Mouse (Mus musculus) limb, embryonic 15.5 days (tissue): Measurements from ENCODE around the gene Ghitm. TPM values are rescaled to one million over a fixed set of nuclear protein-coding genes. Genes with fewer than 3 reads are reported as not detected.
"Not testable (repeated sequence)": the region's sequence is repeated elsewhere in the genome, so short reads cannot be mapped to it uniquely, and the experiment has no call there.

Experiments used
- ATAC-seq: fragments of 200-750 bp; cut with Nextera tagmentation; 2 replicates; pipeline ENCODE4 v1.8.0; 2017; ENCODE audit warnings: low read depth, moderate TSS enrichment; ENCODE audit not compliant: insufficient number of reproducible peaks, low FRiP score, low TSS enrichment
- H3K27ac ChIP-seq: fragments of 300-500 bp; sonication (generic); 2 replicates; pipeline ENCODE4 v1.5.1; 2015; ENCODE audit warnings: moderate library complexity, mild to moderate bottlenecking, inconsistent platforms
- H3K27me3 ChIP-seq: fragments of 300-500 bp; sonication (generic); 2 replicates; pipeline ENCODE4 v1.6.1; 2015; ENCODE audit warnings: inconsistent platforms
- H3K36me3 ChIP-seq: fragments of 300-500 bp; sonication (generic); 2 replicates; pipeline ENCODE4 v1.6.1; 2015; ENCODE audit warnings: inconsistent platforms
- H3K4me1 ChIP-seq: fragments of 300-500 bp; sonication (generic); 2 replicates; pipeline ENCODE4 v1.6.1; 2015; ENCODE audit warnings: inconsistent platforms
- H3K4me2 ChIP-seq: fragments of 300-500 bp; sonication (generic); 2 replicates; pipeline ENCODE4 v1.6.1; 2015; ENCODE audit warnings: mild to moderate bottlenecking, inconsistent platforms
- H3K4me3 ChIP-seq: fragments of 300-500 bp; sonication (generic); 2 replicates; pipeline ENCODE4 v1.5.1; 2015; ENCODE audit warnings: mild to moderate bottlenecking, inconsistent platforms
- H3K9ac ChIP-seq: fragments of 300-500 bp; sonication (generic); 2 replicates; pipeline ENCODE4 v1.6.1; 2015; ENCODE audit warnings: inconsistent platforms
- H3K9me3 ChIP-seq: fragments of 300-500 bp; sonication (generic); 2 replicates; pipeline ENCODE4 v1.6.1; 2016; ENCODE audit warnings: inconsistent platforms
- WGBS: fragments of 180-500 bp; shearing (Covaris S2); methylation state at CpG from one replicate; pipeline ENCODE4 v1.1.7; 2015; 5-methylcytosine and 5-hydroxymethylcytosine counted together
- polyA plus RNA-seq: library from polyadenylated mRNA; unstranded; fragments of >200 nt; fragmentation: Nextera tagmentation; extraction: Ambion mirVana; gene quantifications from 2 replicates; pipeline ENCODE4 v1.2.1, GENCODE M21; 2015

Ghitm gene
- 179 and 198 TPM in 2 replicates for polyA plus RNA-seq

DNA sequence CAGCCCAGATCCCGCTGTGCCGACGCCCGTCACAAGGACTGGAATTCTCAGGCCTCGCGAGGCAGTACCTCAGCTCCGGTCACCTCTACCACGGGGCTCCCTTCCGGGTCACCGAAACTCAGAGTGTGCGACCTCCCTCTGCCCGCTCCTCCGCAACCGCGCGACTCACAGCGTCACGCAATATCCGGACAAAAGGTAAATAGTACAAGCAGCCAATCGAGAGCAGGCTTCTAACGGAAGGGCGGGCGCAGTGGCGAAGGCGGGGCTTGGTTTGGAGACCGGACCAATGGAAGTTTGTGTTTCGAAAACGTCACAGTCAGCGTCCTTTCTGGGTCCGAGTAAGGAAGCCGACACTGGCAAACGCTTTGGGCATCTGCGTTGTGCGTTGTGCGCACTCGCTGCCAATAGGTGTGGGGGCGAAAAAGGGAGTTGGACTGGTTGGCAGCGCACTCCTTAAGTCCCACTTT is at the start of gene Ghitm:
Ghitm (minus strand) TSS at position 146 of the 467 bp plus-strand sequence.
- no peaks in the 10 kb centered on the region for H3K27me3 ChIP-seq
- ATAC-seq = peak; percentile 99
- H3K4me2 ChIP-seq = peak within 1 kb of the TSS; percentile 57
- H3K9me3 ChIP-seq = no peaks in the 10 kb centered on the region
- peak within 1 kb of the TSS; percentile 87 for H3K9ac ChIP-seq
- WGBS = under 1% methylated on average over 38 of the region's 38 CpGs
- peak within 1 kb of the TSS; percentile 87 for H3K27ac ChIP-seq
- peak within 1 kb of the TSS; percentile 86 for H3K4me3 ChIP-seq
- peaks cover 3% of the 10 kb centered on the region; the same call in 1 of the 2 replicates for H3K4me1 ChIP-seq
- H3K36me3 ChIP-seq = peaks cover 24% of the 10 kb centered on the region

DNA sequence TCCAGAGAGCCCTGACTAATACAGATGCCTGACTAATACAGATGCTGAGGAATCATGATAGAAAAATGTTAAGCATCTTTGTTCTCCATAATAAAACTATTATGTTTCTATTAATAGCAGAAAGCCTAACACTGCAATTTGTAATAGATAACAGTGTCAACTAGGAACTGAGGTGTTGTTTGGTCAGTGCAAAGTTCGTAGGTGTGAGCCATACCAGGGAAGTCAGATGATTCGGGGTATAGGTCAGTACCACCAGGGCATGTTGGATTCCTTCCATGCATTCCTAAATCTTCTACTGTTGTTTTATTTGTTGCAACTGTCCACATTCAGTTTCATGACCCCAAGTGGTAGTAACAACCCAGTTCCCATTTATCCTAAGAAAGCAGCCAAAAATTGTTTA is 49.8 kb upstream of the Ghitm start:
- Histone ChIP-seq H3K9me3 (no peaks in the 10 kb centered on the region), H3K4me2 (no peak overlapping the region), H3K4me3 (no peak overlapping the region), H3K36me3 (no peaks in the 10 kb centered on the region), H3K9ac (no peak overlapping the region), H3K27ac (no peak overlapping the region), H3K27me3 (no peaks in the 10 kb centered on the region), H3K4me1 (no peaks in the 10 kb centered on the region)
- no peak for ATAC-seq
- 81% methylated on average over 2 of the region's 2 CpGs for WGBS

DNA sequence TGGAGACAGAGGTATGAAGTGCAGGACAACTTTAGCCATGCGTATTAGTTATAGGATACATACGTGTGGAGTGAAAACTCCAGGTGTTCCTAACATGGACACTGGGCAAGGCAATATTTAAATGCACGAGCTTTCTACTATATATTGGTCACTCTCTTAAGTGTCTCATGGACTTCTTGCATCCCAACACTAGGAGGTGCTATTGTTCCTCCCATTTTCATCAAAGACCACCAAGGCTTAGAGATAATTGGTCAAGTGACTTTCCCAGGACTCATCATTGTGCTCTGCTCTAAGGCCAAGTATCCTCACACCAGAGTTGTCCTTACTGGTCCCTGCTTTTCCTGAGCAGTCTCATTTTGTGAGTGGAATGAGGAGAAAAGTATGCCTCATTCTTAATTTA is 39.4 kb upstream of the Ghitm start:
- no peak overlapping the region for H3K4me3 ChIP-seq
- 60% methylated on average over 3 of the region's 3 CpGs for WGBS
- H3K9ac ChIP-seq = no peak overlapping the region
- no peak for ATAC-seq
- no peaks in the 10 kb centered on the region for H3K27me3 ChIP-seq
- H3K36me3 ChIP-seq = no peaks in the 10 kb centered on the region
- no peak overlapping the region for H3K27ac ChIP-seq
- no peak overlapping the region for H3K4me2 ChIP-seq
- H3K4me1 ChIP-seq = no peaks in the 10 kb centered on the region
- no peaks in the 10 kb centered on the region for H3K9me3 ChIP-seq

DNA sequence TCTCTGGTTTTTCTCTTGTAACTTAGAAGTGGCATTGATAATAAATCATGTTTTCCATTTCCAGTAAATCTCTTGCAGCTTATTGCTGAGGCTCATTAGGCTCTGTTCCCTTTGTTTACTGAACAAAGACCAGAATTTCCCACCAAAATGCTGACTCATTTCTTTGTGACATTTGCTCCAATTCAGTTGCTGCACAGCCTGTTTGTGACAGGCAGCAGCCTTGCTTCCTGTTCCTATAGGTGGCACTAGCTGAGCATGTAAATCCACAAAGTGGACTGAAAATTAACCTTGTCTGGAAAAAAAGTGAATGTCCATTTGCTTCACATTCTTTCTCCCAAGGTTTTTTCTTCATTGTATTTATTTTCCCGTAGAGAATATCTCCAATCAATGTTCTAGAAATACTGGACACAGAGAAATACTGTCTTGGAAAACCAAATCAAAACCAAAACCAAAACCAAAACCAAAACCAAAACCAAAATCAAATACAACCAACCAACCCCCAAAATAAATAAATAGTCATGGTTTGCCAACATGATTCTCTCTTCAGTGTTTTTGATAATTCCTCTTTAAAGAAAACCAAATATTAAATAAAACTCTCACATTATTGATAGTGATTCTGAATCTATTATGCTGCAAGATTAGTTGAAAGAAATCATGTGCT is 30.3 kb upstream of the Ghitm start:
- no peak overlapping the region for H3K4me3 ChIP-seq
- H3K9me3 ChIP-seq = no peaks in the 10 kb centered on the region
- H3K4me1 ChIP-seq = no peaks in the 10 kb centered on the region
- H3K27ac ChIP-seq = no peak overlapping the region
- H3K27me3 ChIP-seq = no peaks in the 10 kb centered on the region
- 83% methylated on average over 1 of the region's 1 CpGs for WGBS
- H3K4me2 ChIP-seq = no peak overlapping the region
- ATAC-seq = no peak
- H3K9ac ChIP-seq = no peak overlapping the region
- H3K36me3 ChIP-seq = no peaks in the 10 kb centered on the region

DNA sequence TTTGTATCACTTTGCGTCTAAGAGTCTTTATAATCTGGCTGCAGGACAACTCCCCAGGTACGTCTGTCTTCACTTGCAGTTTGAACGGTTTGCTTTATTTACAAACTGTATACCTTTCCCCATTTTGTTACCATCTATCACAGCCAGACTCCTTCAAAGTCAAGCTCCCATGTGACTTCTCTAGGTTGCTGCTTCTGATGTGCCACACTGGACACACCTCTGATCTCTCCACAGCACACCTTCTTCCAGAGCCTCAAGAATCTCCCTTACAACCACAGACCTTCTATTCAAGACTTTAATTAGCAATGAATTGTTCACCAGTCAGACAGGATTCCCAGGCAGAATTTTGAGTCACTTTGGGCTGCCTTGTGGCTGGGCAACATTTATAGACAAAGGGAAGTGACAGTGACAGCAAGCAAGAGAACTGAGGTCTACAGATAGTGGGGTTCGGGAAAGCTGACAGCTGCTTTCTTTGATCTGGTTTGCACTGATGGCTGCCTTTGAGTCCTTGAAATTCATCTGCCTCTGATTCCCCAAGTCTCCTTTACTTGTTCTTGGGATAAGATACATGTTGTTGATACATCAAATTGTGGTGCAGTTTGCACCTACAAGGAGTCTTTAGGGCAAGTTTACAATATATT is 29.4 kb upstream of the Ghitm start:
- Histone ChIP-seq H3K27ac (no peak overlapping the region), H3K4me1 (no peaks in the 10 kb centered on the region), H3K9ac (no peak overlapping the region), H3K4me3 (no peak overlapping the region), H3K36me3 (no peaks in the 10 kb centered on the region), H3K27me3 (no peaks in the 10 kb centered on the region), H3K9me3 (no peaks in the 10 kb centered on the region), H3K4me2 (no peak overlapping the region)
- no peak for ATAC-seq
- 67% methylated on average over 4 of the region's 4 CpGs for WGBS

DNA sequence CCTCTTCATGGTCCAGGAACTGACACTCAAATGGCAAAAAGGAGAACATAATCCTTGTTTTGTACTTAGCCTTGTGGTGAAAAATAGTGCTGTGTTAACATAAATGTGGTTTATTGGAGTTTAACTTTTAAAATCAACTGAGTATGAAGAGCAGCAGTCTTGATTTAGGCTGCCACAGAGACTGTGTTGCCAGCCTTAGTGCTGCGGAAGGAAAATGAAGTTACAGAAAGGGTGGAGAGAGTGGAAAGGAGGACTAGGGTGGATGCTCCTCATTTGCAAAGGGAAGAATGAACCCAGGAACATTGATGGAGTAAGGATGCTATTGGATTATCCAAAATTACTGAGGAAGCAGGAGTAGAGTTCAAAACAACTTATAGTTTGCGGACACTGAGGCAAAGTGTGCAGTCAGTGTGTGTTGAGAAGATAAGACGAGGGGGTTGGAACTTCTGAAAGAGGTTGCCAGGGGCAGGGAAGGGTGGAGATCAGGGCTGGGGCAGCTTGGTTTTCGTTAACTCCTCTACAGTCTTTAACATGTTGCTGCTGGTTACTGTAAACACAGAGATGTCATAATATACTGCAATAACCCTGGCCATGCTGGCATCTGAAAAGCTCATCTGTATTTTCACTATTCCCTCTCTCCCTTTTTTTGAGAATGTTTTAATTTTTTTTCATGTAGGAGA is 28.3 kb upstream of the Ghitm start:
- no peak for ATAC-seq
- 71% methylated on average over 4 of the region's 4 CpGs for WGBS
- no peak overlapping the region for H3K27ac ChIP-seq

DNA sequence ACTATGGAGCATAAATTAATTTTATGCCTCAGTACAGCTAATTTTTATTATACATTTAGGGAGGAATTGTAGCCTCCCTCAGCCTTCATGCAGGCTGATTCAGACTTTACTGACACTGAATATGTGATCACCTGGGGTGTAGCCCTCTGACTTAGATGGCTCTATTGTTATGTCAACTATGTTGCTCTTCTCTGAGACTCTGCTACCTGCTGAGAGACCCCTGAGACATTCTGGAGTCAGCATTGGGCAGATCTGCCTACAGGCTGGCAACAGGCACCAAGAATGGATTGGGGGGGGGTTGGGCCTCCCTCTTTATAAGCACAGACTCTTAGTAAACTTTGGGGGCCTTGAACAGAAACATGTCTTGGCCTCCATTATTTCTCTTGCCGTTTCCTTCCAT is 19.3 kb upstream of the Ghitm start:
- no peak for ATAC-seq
- H3K9me3 ChIP-seq = no peaks in the 10 kb centered on the region
- no peak overlapping the region for H3K4me3 ChIP-seq
- H3K4me1 ChIP-seq = no peaks in the 10 kb centered on the region
- H3K36me3 ChIP-seq = no peaks in the 10 kb centered on the region
- no peaks in the 10 kb centered on the region for H3K27me3 ChIP-seq
- H3K9ac ChIP-seq = no peak overlapping the region
- H3K4me2 ChIP-seq = no peak overlapping the region
- no peak overlapping the region for H3K27ac ChIP-seq
- 95% methylated on average over 1 of the region's 1 CpGs for WGBS

More for the DNA sequence above, 28.3 kb upstream of the Ghitm start:
- Histone ChIP-seq H3K9me3 (no peaks in the 10 kb centered on the region), H3K27me3 (no peaks in the 10 kb centered on the region), H3K9ac (no peak overlapping the region), H3K4me1 (no peaks in the 10 kb centered on the region), H3K4me3 (no peak overlapping the region), H3K4me2 (no peak overlapping the region), H3K36me3 (no peaks in the 10 kb centered on the region)

DNA sequence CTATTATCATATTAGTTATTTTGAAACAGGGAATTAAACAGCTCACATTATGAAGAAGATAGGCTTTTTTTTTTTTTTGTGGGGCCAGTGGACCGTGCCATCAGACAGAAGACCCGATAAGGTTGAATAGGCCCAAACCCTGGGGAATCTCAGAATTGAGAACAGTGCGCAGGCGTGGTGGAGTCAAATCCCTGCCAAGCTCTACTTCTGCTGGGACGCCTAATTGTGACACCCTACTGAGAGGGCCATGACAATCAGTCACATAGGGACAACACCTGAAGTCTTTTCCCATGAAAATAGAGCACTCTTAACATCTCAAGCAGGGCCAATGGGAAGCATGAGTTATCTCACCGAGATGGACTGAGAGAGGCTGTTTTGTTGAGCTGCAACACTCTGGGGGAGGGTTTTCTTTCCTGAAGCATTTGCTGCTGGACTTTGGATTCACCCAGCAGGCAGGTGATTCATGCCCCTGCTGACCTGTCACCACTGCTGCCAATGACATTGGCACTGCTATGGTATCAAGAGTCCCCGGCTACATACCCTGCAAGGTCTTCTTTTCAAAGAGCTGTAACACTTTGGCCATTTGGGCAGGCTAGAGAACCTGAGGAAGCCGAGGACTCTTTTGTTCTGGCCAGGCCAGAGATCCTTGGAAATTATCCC is 4.1 kb upstream of the Ghitm start:
- Histone ChIP-seq H3K27me3 (no peaks in the 10 kb centered on the region), H3K4me3 (no peak overlapping the region), H3K4me1 (peaks cover 1% of the 10 kb centered on the region; the same call in 1 of the 2 replicates), H3K27ac (no peak overlapping the region), H3K4me2 (no peak overlapping the region), H3K9me3 (no peaks in the 10 kb centered on the region), H3K36me3 (no peaks in the 10 kb centered on the region), H3K9ac (no peak overlapping the region)
- no peak for ATAC-seq
- 78% methylated on average over 8 of the region's 8 CpGs for WGBS

DNA sequence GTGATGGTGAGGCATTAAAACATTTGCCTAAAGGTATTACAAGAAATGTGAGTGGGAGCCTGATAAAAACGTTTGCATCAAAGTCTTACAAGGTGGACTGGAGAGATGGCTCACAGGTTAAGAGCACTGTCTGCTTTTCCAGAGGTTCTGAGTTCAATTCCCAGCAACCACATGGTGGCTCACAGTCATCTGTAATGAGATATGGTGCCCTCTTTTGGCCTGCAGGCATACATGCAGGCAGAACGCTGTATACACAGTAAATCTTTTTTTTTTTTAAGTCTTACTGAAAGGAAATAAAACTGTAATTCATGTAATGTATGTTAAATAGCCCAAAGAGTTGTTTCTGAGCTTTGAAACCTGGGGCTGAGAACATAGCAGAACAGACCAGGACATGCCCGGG is 2.5 kb upstream of the Ghitm start:
- H3K4me2 ChIP-seq, H3K4me1 ChIP-seq, H3K9ac ChIP-seq, ATAC-seq, H3K9me3 ChIP-seq, H3K4me3 ChIP-seq, H3K27ac ChIP-seq, H3K27me3 ChIP-seq, H3K36me3 ChIP-seq: not testable (repeated sequence)
- WGBS = 60% methylated on average over 2 of the region's 3 CpGs

DNA sequence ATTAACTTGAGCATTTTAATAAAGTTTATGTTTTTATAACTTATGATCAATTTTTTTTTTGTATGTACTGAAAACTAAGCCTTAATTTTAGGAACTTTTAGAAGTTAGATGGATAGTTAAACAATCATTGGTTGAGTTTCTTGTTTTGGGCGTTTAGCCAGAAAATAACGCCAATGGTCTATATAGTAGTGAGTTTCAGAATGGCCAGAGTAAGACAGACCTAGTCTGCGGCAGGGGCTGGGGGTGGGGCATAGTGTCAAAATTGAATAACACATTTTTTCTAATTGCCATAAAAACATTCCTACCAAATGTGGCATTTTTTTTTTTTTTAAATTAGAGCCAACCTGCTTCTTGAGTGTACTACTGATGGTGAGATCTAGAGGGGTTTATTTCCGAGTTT is 1.0 kb upstream of the Ghitm start:
- Histone ChIP-seq H3K9me3 (no peaks in the 10 kb centered on the region), H3K4me1 (peaks cover 3% of the 10 kb centered on the region; the same call in 1 of the 2 replicates), H3K27me3 (no peaks in the 10 kb centered on the region), H3K36me3 (peaks cover 15% of the 10 kb centered on the region), H3K4me3 (no peak overlapping the region), H3K27ac (no peak overlapping the region), H3K4me2 (no peak overlapping the region), H3K9ac (no peak overlapping the region)
- 81% methylated on average over 4 of the region's 4 CpGs for WGBS
- ATAC-seq = no peak

DNA sequence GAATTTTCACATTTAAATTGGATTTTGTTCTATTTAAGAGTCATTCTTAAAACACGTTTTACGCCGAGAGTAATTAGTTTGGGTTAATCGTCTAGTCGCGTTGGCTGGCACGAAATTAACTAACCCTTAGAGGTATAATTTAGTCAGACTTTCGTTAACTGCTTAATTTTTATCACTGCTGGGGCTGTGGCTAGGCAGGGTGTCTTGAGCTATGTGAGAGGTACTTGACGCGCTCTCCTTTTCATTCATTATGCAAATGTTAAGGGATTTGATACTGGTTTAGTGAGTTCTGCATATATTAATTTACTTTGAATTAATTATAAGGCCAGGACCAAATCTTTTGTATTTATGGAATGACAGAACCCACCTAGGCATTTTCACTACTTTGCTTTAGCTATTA is 599 bp upstream of the Ghitm start:
- ATAC-seq = no peak
- WGBS = 2% methylated on average over 10 of the region's 10 CpGs
- Histone ChIP-seq H3K27me3 (no peaks in the 10 kb centered on the region), H3K9ac (peak overlapping the region; percentile 87; the same call in 1 of the 2 replicates), H3K27ac (no peak overlapping the region), H3K4me3 (peak overlapping the region; percentile 86), H3K36me3 (peaks cover 19% of the 10 kb centered on the region), H3K4me2 (peak overlapping the region; percentile 57), H3K9me3 (no peaks in the 10 kb centered on the region), H3K4me1 (peaks cover 3% of the 10 kb centered on the region; the same call in 1 of the 2 replicates)
